Mouse (Mus musculus) embryonic facial prominence, embryonic 11.5 days (tissue): ENCODE results near the gene Fnip1. TPM values are rescaled to one million over a fixed set of nuclear protein-coding genes. Genes with fewer than 3 reads are reported as not detected.

ENCODE experiments used
- ATAC-seq: fragments of 200-750 bp; cut with Nextera tagmentation; replicated peaks from 2 replicates; pipeline ENCODE4 v1.8.0; 2017; ENCODE audit warnings: low read depth; ENCODE audit not compliant: insufficient number of reproducible peaks, low FRiP score, low TSS enrichment
- DNase-seq: peaks from one replicate; pipeline ENCODE4 v3.0.0-alpha.2; 2015; ENCODE audit warnings: low spot score
- H3K27ac ChIP-seq: fragments of 300-500 bp; sonication (generic); replicated peaks from 2 replicates; pipeline ENCODE4 v1.5.1; 2014; ENCODE audit warnings: mild to moderate bottlenecking, low read depth, low read length, control low read depth
- H3K27me3 ChIP-seq: fragments of 300-500 bp; sonication (generic); 2 replicates; pipeline ENCODE4 v1.6.1; 2014; ENCODE audit warnings: mild to moderate bottlenecking, low read length, moderate library complexity, mixed read lengths; ENCODE audit not compliant: control insufficient read depth, insufficient read depth
- H3K36me3 ChIP-seq: fragments of 300-500 bp; sonication (generic); replicated peaks from 2 replicates; pipeline ENCODE4 v1.6.1; 2014; ENCODE audit warnings: low read depth, mild to moderate bottlenecking, low read length, moderate library complexity, mixed read lengths; ENCODE audit not compliant: control insufficient read depth, insufficient read depth
- H3K4me1 ChIP-seq: fragments of 300-500 bp; sonication (generic); 2 replicates; pipeline ENCODE4 v1.6.1; 2014; ENCODE audit warnings: low read length, mixed read lengths; ENCODE audit not compliant: control insufficient read depth, insufficient read depth
- H3K4me2 ChIP-seq: fragments of 300-500 bp; sonication (generic); 2 replicates; pipeline ENCODE4 v1.6.1; 2014; ENCODE audit warnings: low read depth, mild to moderate bottlenecking, control low read depth, low read length, moderate library complexity
- H3K4me3 ChIP-seq: fragments of 300-500 bp; sonication (generic); 2 replicates; pipeline ENCODE4 v1.5.1; 2014; ENCODE audit warnings: low read depth, low read length, control low read depth
- H3K9ac ChIP-seq: fragments of 300-500 bp; sonication (generic); replicated peaks from 2 replicates; pipeline ENCODE4 v1.6.1; 2014; ENCODE audit warnings: mild to moderate bottlenecking, control low read depth, low read length
- H3K9me3 ChIP-seq: fragments of 300-500 bp; sonication (generic); replicated peaks from 2 replicates; pipeline ENCODE4 v1.6.1; 2016; ENCODE audit warnings: mild to moderate bottlenecking, low read length, inconsistent platforms, mixed read lengths; ENCODE audit not compliant: control insufficient read depth
- WGBS: fragments of 180-500 bp; shearing (Covaris S2); extraction: QIAGEN DNeasy Blood & Tissue Kit; methylation state at CpG from one replicate; pipeline ENCODE4 v1.1.7; 2014; 5-methylcytosine and 5-hydroxymethylcytosine counted together
- polyA plus RNA-seq: library from polyadenylated mRNA; unstranded; fragments of >200 nt; fragmentation: Nextera tagmentation; extraction: Ambion mirVana; gene quantifications from 2 replicates; pipeline ENCODE4 v1.2.1, GENCODE M21; 2014

Fnip1 gene
- polyA plus RNA-seq, 1 experiment from 2014 or later = 14.1 TPM

DNA sequence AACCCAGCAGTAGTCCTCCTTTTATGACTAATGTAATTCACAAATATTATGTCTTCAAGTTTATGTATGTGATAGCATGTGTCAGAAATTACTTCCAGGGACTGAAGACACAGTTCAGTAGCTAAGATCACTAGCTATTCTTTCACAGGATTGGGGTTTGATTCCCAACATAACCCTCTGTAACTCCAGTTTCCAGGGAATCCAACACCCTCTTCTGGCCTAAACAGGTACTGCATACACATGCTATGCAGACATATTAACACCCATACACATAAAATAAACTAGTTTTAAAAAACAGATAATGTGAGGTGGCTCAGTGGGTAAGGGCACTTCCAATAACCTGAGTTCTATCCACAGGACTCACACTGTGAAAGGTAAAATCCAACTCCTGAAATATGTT is 27.4 kb upstream of the Fnip1 start:
- DNase-seq = no peak
- H3K36me3 ChIP-seq = no peaks in the 10 kb centered on the region
- no peak for ATAC-seq
- no peak overlapping the region for H3K27ac ChIP-seq
- H3K4me3 ChIP-seq = no peak overlapping the region
- no peaks in the 10 kb centered on the region for H3K27me3 ChIP-seq
- no peak overlapping the region for H3K9ac ChIP-seq
- no peaks in the 10 kb centered on the region for H3K9me3 ChIP-seq
- H3K4me2 ChIP-seq = no peak overlapping the region
- no peaks in the 10 kb centered on the region for H3K4me1 ChIP-seq

DNA sequence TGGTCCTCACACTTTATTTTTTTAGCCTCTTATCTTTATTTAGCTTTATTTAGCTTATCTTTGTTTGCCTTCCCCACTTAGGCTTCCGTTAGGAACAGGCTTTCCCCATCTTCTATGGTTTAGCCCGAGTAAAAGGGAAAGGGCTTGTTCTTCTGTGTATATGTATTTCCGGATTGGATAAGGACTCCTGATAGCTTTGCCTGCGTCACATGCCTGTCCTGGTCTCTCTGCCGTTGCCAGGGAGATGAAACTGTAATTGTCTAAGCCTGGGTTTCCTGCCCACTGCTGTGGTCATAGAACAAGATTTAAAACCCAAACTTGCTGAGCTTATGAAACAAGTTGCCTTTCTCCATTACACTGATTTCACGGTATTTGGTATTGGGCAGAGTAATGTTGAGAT is 25.0 kb upstream of the Fnip1 start:
- Histone ChIP-seq H3K4me3 (no peak overlapping the region), H3K36me3 (no peaks in the 10 kb centered on the region), H3K4me2 (no peak overlapping the region), H3K27ac (no peak overlapping the region), H3K9ac (no peak overlapping the region), H3K9me3 (no peaks in the 10 kb centered on the region), H3K4me1 (no peaks in the 10 kb centered on the region), H3K27me3 (no peaks in the 10 kb centered on the region)
- ATAC-seq (no peak), DNase-seq (peak; percentile 26)
- WGBS = 49% methylated on average over 6 of the region's 6 CpGs

DNA sequence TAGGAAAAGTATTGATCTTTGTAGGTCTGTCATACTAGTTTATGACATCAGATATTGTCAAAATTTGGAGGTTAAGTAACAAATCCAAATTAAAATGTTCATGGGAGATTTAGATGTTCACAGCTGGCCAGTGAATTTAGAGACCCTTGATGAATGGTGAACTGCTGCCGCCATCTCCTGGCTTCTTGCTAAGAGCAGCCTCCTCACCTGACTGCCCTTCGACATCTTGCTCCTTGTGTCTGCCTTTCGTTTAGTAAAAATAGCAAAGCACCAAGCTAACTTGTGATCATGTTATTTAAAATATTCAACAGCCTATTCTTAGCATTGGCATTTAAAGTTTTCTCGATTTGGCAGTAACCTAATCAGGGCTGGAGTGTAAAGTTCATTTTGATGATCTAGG is 15.0 kb upstream of the Fnip1 start:
- Histone ChIP-seq H3K4me2 (no peak overlapping the region), H3K27me3 (no peaks in the 10 kb centered on the region), H3K27ac (no peak overlapping the region), H3K9me3 (no peaks in the 10 kb centered on the region), H3K4me3 (no peak overlapping the region), H3K4me1 (no peaks in the 10 kb centered on the region), H3K36me3 (no peaks in the 10 kb centered on the region), H3K9ac (no peak overlapping the region)
- ATAC-seq = no peak
- 82% methylated on average over 4 of the region's 4 CpGs for WGBS
- no peak for DNase-seq

DNA sequence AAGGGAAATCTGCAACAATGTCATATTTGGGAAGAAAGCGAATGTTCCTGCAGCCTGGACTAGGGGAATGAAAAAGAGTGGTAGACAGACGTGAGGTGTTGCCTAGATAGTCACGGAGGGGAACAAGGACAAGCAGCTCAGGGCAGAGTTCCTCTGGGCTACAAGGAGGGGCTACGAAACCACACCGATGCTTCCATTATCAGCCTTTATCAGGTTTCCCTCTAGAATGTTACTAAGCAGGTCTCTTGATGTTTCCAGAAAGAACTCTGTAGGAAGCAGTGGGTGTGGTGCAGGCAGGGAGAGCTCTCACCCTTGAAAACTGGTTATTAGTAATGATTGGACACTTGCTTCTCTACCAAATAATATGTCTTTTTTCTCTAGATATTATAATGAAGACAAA is 11.7 kb upstream of the Fnip1 start:
- no peaks in the 10 kb centered on the region for H3K9me3 ChIP-seq
- no peaks in the 10 kb centered on the region for H3K36me3 ChIP-seq
- DNase-seq (no peak), ATAC-seq (no peak)
- no peaks in the 10 kb centered on the region for H3K27me3 ChIP-seq
- 89% methylated on average over 5 of the region's 5 CpGs for WGBS
- no peak overlapping the region for H3K4me3 ChIP-seq
- no peaks in the 10 kb centered on the region for H3K4me1 ChIP-seq
- H3K4me2 ChIP-seq = no peak overlapping the region
- H3K9ac ChIP-seq = no peak overlapping the region
- no peak overlapping the region for H3K27ac ChIP-seq

DNA sequence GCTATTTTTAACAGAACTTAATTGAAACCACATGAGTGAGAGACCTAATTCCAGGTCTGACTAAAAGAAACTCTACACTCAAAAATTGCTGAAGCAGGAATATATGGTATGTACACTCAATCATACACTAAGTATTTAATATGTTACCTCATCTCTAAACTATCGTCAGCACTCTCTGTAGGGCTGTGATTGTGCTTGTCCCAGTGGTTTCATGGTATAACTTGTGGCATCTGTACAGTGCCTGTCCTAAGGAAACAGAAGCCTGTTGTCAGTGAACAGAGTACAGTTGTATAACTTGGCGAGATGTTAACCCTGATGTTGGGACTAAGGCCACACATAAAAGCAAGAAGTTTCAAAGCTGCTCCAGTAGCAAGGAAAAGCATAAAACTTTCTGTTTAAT is 10.9 kb upstream of the Fnip1 start:
- Histone ChIP-seq H3K9ac (no peak overlapping the region), H3K9me3 (no peaks in the 10 kb centered on the region), H3K27me3 (no peaks in the 10 kb centered on the region), H3K27ac (no peak overlapping the region), H3K4me3 (no peak overlapping the region), H3K36me3 (no peaks in the 10 kb centered on the region), H3K4me1 (no peaks in the 10 kb centered on the region), H3K4me2 (no peak overlapping the region)
- 54% methylated on average over 2 of the region's 2 CpGs for WGBS
- ATAC-seq (no peak), DNase-seq (no peak)

DNA sequence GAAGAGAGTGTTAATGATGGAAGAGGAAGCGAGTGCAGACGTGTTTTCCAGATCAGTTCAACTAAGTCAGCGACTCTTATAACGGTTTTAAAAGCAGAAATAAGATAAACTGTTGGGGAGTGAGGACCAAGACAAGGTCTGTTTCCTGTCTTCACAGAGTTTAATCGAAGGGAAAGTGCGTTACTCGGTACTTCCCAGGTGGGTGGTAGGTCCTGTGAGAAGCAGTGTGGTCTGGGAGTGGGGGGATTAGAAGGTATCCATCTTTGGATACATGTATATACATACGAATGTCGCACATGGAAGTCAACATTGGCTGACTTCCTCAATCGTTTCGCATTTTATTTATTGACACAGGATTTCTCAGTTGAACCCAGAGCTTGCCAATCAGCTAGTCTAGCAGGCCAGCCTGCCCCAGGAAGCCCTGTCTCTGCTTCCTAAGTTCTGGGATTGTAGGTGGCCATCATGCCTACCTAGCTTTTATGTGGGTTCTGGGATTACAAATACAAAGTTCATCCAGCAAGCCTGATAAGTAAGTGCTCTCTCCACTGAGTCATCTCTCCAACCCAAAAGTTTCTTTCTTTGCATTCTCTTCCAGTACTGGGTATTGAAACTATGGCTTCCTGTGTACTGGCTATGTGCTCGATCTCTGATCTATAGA is 10.2 kb upstream of the Fnip1 start:
- 79% methylated on average over 12 of the region's 12 CpGs for WGBS
- H3K4me1 ChIP-seq = no peaks in the 10 kb centered on the region
- no peaks in the 10 kb centered on the region for H3K36me3 ChIP-seq
- no peak for ATAC-seq
- DNase-seq = no peak
- H3K9me3 ChIP-seq = no peaks in the 10 kb centered on the region
- H3K27ac ChIP-seq = no peak overlapping the region
- H3K4me3 ChIP-seq = no peak overlapping the region
- no peak overlapping the region for H3K4me2 ChIP-seq
- H3K9ac ChIP-seq = no peak overlapping the region
- H3K27me3 ChIP-seq = no peaks in the 10 kb centered on the region

DNA sequence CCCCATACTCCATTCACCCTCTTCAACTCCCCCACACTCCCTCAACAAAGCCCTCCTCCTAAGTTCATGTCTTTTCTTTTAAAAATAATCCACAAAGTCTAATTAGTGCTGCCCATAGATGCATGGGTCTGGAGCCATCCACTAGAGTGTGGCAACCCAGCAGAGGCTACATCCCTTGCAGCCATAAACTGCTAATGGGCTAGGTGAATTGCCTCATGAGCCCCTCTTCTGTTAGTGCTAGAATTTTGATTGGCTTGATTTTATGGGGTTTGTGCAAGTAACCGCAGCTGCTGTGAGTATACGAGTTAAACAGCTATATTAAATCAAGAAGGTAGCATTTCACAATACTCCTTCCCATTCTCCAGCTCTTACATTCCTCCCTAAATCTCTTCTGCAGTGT is 8.8 kb upstream of the Fnip1 start:
- no peak for DNase-seq
- WGBS = 82% methylated on average over 2 of the region's 2 CpGs
- Histone ChIP-seq H3K4me3 (no peak overlapping the region), H3K9ac (no peak overlapping the region), H3K27ac (no peak overlapping the region), H3K4me1 (no peaks in the 10 kb centered on the region), H3K9me3 (no peaks in the 10 kb centered on the region), H3K27me3 (no peaks in the 10 kb centered on the region), H3K36me3 (no peaks in the 10 kb centered on the region), H3K4me2 (no peak overlapping the region)
- ATAC-seq = no peak

DNA sequence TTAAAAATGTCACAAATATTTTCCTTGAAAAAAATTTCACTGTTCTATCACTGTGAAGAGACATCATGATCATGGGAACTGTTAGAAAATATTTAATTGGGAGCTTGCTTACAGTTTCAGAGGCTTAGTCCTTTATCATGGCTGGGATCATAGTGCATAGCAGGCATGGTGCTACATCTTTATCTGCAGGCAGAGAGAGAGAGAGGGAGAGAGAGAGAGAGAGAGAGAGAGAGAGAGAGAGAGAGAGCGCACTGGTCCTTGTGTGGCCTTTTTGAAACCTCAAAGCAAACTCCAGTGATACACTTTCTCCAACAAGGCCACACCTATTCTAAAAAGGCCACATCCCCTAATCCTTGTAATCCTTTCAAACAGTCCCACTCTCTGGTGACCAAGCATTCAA is 2.2 kb upstream of the Fnip1 start:
- H3K9ac ChIP-seq = no peak overlapping the region
- no peaks in the 10 kb centered on the region for H3K27me3 ChIP-seq
- no peak overlapping the region for H3K4me2 ChIP-seq
- 75% methylated on average over 1 of the region's 1 CpGs for WGBS
- no peak for ATAC-seq
- no peak overlapping the region for H3K27ac ChIP-seq
- DNase-seq = no peak
- no peaks in the 10 kb centered on the region for H3K9me3 ChIP-seq
- no peaks in the 10 kb centered on the region for H3K4me1 ChIP-seq
- no peaks in the 10 kb centered on the region for H3K36me3 ChIP-seq
- H3K4me3 ChIP-seq = no peak overlapping the region
